Mouse (Mus musculus): ENCODE measurements around the gene Rarres2.

GRCm38 (mm10) chr6:48581257-48581656 is 8.7 kb upstream of the Rarres2 start:
- no peak for TF ChIP-seq POLR2A (IDR thresholded peaks at IDR 0.05; ENCODE audit: borderline replicate concordance, control insufficient read depth, low read depth, low read length)
- TF ChIP-seq CTCF (IDR thresholded peaks at IDR 0.05; ENCODE audit: control insufficient read depth, insufficient read depth, low read length), result no peak

Data from bone marrow, adult 2 months (tissue).